Mouse (Mus musculus) CH12.LX (cell line): Measurements from ENCODE around the gene Vac14.

Experiments
- CTCF ChIP-seq, 2 experiments: IDR thresholded peaks in 1 of 2; conservative IDR thresholded peaks in 1 of 2; 2 replicates each; pipeline ENCODE4 v1.5.1; 2011 to 2012; ENCODE audit warnings: low read depth in 2 of 2, low read length in 2 of 2, improper control_type of control experiment in 1 of 2, inconsistent platforms in 1 of 2, mild to moderate bottlenecking in 1 of 2, moderate library complexity in 1 of 2
- EP300 ChIP-seq: IDR thresholded peaks from 2 replicates; pipeline ENCODE4 v1.6.1; 2011; ENCODE audit warnings: low read length, improper control_type of control experiment
- MAX ChIP-seq: IDR thresholded peaks from 2 replicates; pipeline ENCODE4 v1.6.1; 2011; ENCODE audit warnings: low read length, improper control_type of control experiment
- NRF1 ChIP-seq: IDR thresholded peaks from 2 replicates; pipeline ENCODE4 v1.6.1; 2014; ENCODE audit warnings: low read depth, mild to moderate bottlenecking, inconsistent platforms, low read length, improper control_type of control experiment, moderate library complexity
- POLR2A ChIP-seq: IDR thresholded peaks from 2 replicates; pipeline ENCODE4 v1.6.1; 2011; ENCODE audit warnings: low read depth, mild to moderate bottlenecking, improper control_type of control experiment, low read length
- TCF12 ChIP-seq: IDR thresholded peaks from 2 replicates; pipeline ENCODE4 v1.6.1; 2014; ENCODE audit warnings: low read depth, mild to moderate bottlenecking, inconsistent platforms, low read length, improper control_type of control experiment
- UBTF ChIP-seq: IDR thresholded peaks from 2 replicates; pipeline ENCODE4 v1.6.1; 2012; ENCODE audit warnings: low read depth, mild to moderate bottlenecking, inconsistent platforms, low read length, improper control_type of control experiment, moderate library complexity
- ZC3H11A ChIP-seq: IDR thresholded peaks from 2 replicates; pipeline ENCODE4 v1.6.1; 2012; ENCODE audit warnings: low read depth, mild to moderate bottlenecking, inconsistent platforms, low read length, improper control_type of control experiment

DNA sequence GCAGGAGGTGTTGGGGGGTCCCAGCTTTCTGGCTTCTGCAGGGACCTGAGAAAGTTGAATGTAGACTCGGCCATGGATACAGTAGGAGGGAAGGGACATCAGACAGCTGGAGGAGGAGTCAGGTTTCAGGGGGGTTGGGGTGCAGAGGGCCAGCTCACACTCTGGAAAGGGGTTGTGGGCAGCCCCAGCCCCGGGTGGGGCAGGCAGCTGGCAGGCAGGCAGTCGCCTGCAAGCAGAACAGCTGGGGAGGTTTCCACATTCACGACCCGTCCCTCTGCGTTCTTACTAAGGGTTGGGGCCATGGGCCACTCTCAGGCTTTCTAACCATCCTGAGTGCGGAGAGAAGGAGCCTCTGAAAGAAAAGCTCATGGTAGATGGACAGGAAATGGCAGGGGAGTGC, 98.7 kb downstream of the Vac14 start:
- TF ChIP-seq EP300 (no peak), MAX (no peak), CTCF (conservative IDR thresholded peaks at IDR 0.05 in 1 of 2, IDR thresholded peaks at IDR 0.05 in 1 of 2; ENCODE audit: low read depth in 2 of 2, low read length in 2 of 2) (no peak), POLR2A (no peak), ZC3H11A (no peak), TCF12 (no peak), NRF1 (no peak), UBTF (no peak)
